Mouse (Mus musculus) stomach, embryonic 14.5 days (tissue): Measurements from ENCODE around the gene Lingo2. TPM values are rescaled to one million over a fixed set of nuclear protein-coding genes. Genes with fewer than 3 reads are reported as not detected.
A peak's percentile ranks its signal among the peaks of the same experiment; 100 is the strongest.
"Not testable (repeated sequence)": the region's sequence is repeated elsewhere in the genome, so short reads cannot be mapped to it uniquely, and the experiment has no call there.

ENCODE experiments used
- ATAC-seq: fragments of 200-750 bp; cut with Nextera tagmentation; 2 replicates; pipeline ENCODE4 v1.8.0; 2017; ENCODE audit warnings: low read depth, moderate TSS enrichment; ENCODE audit not compliant: insufficient number of reproducible peaks, insufficient read depth, low FRiP score
- H3K27ac ChIP-seq: fragments of 300-500 bp; sonication (generic); 2 replicates; pipeline ENCODE4 v1.5.1; 2014; ENCODE audit warnings: mild to moderate bottlenecking, low read length, moderate library complexity, mixed read lengths
- H3K27me3 ChIP-seq: fragments of 300-500 bp; sonication (generic); 2 replicates; pipeline ENCODE4 v1.6.1; 2014; ENCODE audit warnings: low read length, control low read depth, mixed read lengths; ENCODE audit not compliant: control insufficient read depth, insufficient read depth
- H3K36me3 ChIP-seq: fragments of 300-500 bp; sonication (generic); 2 replicates; pipeline ENCODE4 v1.6.1; 2014; ENCODE audit warnings: mild to moderate bottlenecking, control low read depth, low read length, moderate library complexity, mixed read lengths; ENCODE audit not compliant: control insufficient read depth, insufficient read depth
- H3K4me1 ChIP-seq: fragments of 300-500 bp; sonication (generic); 2 replicates; pipeline ENCODE4 v1.6.1; 2014; ENCODE audit warnings: low read length, control low read depth, mixed read lengths; ENCODE audit not compliant: control insufficient read depth, insufficient read depth
- H3K4me2 ChIP-seq: fragments of 300-500 bp; sonication (generic); replicated peaks from 2 replicates; pipeline ENCODE4 v1.6.1; 2014; ENCODE audit warnings: low read depth, low read length, control low read depth
- H3K4me3 ChIP-seq: fragments of 300-500 bp; sonication (generic); 2 replicates; pipeline ENCODE4 v1.5.1; 2014; ENCODE audit warnings: low read depth, low read length, control low read depth
- H3K9ac ChIP-seq: fragments of 300-500 bp; sonication (generic); replicated peaks from 2 replicates; pipeline ENCODE4 v1.6.1; 2014; ENCODE audit warnings: low read depth, mild to moderate bottlenecking, control low read depth, low read length, moderate library complexity, mixed read lengths
- H3K9me3 ChIP-seq: fragments of 300-500 bp; sonication (generic); 2 replicates; pipeline ENCODE4 v1.6.1; 2016; ENCODE audit warnings: low read depth, low read length, control low read depth; ENCODE audit not compliant: control insufficient read depth
- WGBS: fragments of 180-500 bp; shearing (Covaris S2); extraction: QIAGEN DNeasy Blood & Tissue Kit; methylation state at CpG from one replicate; pipeline ENCODE4 v1.1.7; 2014; 5-methylcytosine and 5-hydroxymethylcytosine counted together
- microRNA counts: library from miRNA; unstranded; fragments of <30 nt; microRNA quantifications from one replicate; lab custom pipeline; 2016
- microRNA-seq: library from miRNA; unstranded; fragments of <30 nt; microRNA quantifications from one replicate; pipeline ENCODE4, GENCODE M21; 2016
- polyA plus RNA-seq: library from polyadenylated mRNA; unstranded; fragments of >200 nt; fragmentation: Nextera tagmentation; extraction: Ambion mirVana; gene quantifications from 2 replicates; pipeline ENCODE4 v1.2.1, GENCODE M21; 2014

Gene Lingo2
- polyA plus RNA-seq, 1 experiment from 2014 or later = 2.0 TPM

DNA sequence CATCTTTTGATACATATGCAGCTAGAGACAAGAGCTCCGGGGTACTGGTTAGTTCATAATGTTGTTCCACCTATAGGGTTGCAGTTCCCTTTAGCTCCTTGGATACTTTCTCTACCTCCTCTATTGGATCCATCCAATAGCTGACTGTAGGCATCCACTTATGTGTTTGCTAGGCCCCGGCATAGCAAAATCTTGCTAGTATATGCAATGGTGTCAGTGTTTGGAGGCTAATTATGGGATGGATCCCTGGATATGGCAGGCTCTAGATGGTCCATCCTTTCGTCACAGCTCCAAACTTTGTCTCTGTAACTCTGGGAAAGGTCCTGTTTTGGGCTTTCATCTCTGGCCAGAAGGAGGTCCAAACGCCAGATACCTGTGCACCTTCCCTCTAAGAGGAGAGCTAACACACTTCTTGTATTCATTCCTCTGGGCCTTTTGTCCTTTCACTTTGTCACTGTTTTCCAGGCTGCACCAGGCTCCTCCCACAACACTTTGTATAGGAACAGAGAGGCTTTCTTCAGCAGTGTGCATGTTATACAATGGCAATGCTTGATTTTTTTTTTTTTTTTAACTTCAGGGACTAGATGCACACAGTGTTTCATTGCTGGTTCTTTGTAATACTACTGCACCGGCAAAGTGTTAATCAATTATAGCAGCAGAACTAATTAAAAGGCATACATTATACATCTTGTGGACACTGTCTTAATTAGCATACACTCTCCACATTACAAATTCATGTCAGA is 1262.9 kb downstream of the Lingo2 start:
- not testable (repeated sequence) for H3K4me2 ChIP-seq, H3K4me1 ChIP-seq, H3K36me3 ChIP-seq, H3K9ac ChIP-seq, H3K27ac ChIP-seq, H3K27me3 ChIP-seq, H3K9me3 ChIP-seq, ATAC-seq, H3K4me3 ChIP-seq
- WGBS = 84% methylated on average over 5 of the region's 5 CpGs

MicroRNAs encoded within 50 kb of the gene (microRNA counts, 519-probe panel; counts per million panel counts)
- microRNA mmu-miR-873 (lab: Ali Mortazavi, UCI) (1,206 counts per million, percentile 4 among the panel's probes with 10 or more counts), microRNA mmu-miR-876-3p (lab: Ali Mortazavi, UCI) (2,054 counts per million, percentile 24 among the panel's probes with 10 or more counts), microRNA mmu-miR-876-5p (lab: Ali Mortazavi, UCI) (not detected)

Small RNAs within 50 kb of the gene (microRNA-seq; reads per million reads assigned to microRNA genes)
- gene Mir873a (not detected), gene Mir873b (not detected), gene Mir876 (not detected)
